Mouse (Mus musculus): Measurements from ENCODE around the gene Osbpl7.

Osbpl7 gene

DNA sequence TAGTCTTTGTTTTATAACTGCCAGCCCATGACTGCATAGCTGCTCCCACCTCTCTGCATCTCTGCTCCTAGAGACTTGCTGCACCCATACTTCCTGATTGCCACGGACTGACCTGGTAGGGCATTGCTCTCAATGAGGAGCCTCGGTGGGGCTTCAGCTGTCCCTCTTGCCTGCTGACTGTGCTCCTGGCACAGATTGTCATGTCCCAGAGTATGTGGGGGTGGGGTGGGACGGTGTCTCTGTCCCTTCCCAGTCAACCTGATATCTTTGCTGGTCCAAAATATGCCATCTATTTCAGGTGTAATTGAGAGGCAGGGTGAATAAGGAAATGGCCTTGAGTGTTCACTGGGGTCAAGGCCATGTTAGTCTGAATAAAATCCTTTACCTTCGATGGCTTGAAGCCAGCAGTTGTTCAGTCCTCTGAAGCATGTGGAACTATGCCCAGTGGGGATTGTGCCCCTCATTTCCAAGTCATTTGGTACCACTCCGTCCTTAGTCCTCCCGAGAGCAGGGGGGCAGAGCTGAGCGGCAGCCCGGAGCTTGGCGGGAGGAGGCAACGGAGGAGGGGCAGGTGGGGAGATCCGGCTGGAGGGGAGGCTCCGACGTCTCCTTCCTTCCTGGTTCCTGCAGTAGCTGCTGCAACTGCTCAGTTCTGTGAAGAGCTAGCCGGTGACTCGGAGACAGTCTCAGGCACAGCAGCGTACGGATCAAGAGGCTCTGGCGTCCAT lies at the start of gene Osbpl7:
Gene Osbpl7 (plus strand): TSS at position 413 of the 728 bp plus-strand sequence.
- DNase-seq (ENCODE audit: low read depth, low spot score) = peak; percentile 49

DNA sequence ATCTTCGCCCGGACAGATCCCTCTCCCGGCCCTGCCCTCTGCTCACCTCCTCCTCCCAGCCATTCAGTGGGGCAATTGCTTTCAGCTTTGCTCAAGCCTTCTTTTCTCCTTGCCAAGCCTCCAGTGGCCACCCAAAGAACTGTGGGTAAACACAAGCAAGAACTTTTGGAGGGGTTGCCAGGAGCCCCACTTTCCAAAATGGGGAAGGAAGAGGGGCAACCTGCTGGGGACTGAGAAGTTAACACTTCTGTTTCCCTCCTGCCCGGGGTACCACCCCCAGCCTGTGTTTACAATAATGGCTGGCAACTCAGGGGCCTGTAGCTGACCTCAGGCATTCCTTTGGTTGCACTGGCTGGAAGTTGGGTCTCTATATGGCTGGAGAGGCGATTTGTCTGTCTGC lies 47.3 kb upstream of the Osbpl7 start:
- no peak for DNase-seq (ENCODE audit: low read depth, low spot score)

DNA sequence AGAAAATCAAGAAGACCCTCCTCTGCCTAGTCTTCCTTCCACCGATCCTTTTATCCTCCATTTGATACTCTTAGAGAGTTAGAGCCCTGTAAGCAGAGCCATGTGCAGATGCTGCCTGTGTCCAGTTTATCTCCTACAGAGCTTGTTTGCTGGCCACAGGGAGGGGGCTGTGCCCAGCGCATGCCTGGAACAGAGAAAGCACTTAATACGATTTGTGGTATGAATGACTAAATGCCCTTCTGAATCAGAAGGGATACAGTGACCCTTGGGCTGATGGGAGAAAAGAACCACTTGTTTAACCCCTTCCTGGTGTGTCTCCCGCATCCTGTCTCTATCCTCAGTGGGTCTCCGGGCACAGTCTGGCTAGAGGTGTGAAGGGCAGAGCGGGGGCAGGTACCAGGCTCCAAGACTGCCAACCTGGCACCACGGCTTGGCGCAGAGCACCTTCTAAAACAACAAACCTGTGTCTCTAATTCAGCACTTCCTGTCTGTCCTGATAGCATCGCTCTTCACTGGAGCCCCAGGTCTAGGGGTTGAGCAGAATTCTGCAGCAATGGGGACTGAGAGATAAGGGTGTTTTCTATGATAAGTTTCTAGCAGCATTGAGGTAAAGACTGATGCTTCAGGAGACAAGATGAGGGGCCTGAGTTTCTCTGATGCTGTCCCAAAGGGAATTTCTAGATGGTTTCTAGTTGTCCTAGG lies 43.2 kb upstream of the Osbpl7 start:
- DNase-seq (ENCODE audit: low read depth, low spot score) = peak; percentile 78

DNA sequence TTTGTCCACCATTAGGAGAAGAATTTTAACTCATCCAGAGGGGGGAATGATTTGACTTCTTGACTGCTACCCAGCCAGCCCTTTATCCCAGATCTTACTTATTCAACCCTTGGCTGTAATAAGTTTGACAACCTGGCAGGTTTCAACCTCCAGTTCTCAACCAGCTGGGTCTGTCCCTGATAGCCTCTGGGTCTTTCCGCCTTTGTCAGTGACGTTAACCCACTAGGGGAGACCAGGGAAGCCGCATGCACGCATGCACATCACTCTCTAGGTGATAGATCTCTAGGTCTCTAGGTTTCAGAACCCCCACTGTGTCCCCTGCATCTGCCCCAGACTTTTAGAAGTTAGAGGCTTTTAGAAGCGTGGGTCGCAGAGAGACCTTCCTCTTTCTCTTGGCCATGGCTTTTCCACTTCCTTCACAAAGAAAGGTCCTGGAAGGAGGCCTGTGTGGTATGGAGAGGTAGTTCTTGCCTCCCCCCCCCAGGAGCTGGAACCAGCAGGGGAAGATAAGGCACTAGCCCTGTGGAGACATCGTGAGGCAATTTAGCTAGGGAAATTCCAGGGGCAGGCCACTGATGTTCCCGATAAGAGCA lies 41.1 kb upstream of the Osbpl7 start:
- DNase-seq (ENCODE audit: low read depth, low spot score) = no peak

DNA sequence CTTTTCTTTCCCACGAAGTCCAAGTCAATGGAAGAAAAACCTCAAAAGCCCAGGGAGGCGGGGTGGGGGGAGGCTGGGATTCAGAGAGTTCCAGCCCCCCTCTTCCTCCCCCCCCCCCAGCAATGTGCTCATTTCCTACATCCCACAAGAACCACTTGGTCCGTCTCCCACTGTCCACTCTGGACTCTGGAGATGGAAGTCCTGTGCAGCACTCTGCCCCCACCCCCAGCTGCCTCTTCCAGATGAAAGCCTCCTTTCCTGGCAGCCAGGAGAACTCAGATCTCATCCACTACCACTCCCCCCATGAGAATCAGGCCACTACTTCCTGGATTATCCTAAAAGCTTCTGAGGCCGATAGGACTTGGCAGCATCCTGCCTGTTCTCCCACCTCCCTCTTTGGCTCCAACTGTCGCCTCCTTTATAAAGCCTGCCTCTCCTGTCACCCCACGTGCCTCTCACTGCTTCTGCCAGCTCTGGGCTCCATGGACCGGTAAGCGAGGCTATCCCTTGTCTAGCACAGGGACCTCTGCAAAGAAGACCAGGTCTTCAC lies 37.2 kb upstream of the Osbpl7 start, which contains the start of gene Sp6:
Gene Sp6 (plus strand): TSS at position 274 of the 550 bp plus-strand sequence.
- DNase-seq (ENCODE audit: low read depth, low spot score) = no peak

DNA sequence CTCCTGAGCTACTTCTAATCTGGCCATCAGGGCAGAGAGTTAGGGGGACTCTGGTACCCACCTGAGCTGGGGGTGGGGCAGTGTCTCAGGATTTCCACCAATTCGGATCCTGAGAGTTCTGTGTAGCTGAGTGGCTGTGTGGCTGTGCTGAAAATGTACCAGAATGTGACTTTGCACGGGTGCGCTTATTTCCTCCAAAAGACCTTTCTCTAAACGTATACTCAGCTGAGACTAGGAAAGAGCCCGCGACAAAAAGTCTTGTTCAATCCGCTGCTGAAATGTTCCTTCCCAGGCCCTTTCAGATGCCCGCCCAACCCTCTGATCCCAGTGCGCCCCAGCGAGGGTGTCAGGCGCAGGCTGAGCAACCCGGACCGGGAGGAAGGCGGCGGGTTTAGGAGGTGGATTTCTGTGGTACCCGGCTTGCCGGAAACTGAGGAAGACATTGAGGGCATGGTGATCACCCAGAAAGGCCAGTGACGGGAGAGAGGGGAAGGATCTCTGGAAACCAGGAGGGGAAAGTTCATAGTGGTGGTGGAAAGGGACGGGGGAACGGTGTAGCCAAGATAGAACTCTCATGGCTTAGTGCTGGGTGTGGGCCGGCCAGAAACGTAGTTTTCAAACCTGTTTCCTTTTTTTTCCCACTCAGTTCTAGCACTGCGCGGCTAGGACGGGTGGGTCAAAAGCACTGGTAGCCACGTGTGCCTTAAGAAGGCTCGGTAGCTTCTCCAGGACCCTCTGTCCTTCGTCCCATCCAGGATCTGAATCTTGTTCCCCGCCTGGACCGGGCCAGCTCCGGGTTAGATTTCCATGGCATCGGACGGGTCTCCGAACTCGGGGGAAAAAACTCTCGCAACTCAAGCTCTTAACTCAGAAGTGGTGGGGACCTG lies 32.5 kb upstream of the Osbpl7 start:
- no peak for DNase-seq (ENCODE audit: low read depth, low spot score)

DNA sequence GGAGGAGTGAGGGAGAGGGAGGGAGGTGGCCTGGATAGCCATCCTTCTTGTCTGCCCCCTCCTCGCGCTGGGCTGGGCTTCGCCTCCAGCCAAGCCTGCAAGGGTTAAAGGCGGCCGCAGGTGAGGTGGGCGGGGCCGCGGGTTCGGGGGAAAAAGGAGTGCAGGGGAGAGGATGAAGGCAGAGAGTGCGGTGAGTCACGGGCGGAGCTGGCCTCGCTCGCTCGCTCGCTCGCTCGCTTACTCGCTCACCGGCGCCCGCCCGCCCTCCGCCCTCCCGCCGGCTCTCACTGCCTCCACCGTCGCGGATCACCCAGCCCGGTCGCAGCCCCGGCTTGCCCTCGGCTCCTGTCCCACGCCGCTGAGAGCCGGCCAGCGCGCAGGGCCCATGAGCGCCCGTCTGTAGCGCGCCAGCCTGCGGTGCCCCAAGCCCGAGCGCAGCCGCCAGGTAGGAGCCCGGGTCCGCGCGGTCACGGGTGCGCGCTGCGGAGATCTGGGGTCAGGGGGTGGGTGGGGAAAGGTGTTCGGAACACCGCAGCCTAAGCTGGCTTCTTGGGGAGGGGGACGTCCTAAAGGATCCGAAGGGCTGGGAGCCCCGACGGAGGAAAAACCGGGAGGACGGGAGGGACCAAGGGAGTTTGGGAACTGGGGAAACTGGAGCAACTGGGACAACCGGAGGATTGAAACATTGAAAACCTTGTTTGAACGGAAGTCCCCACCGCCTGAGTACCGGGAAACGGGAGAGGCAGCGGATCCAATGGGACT lies 31.7 kb upstream of the Osbpl7 start:
- DNase-seq (ENCODE audit: low read depth, low spot score) = no peak

DNA sequence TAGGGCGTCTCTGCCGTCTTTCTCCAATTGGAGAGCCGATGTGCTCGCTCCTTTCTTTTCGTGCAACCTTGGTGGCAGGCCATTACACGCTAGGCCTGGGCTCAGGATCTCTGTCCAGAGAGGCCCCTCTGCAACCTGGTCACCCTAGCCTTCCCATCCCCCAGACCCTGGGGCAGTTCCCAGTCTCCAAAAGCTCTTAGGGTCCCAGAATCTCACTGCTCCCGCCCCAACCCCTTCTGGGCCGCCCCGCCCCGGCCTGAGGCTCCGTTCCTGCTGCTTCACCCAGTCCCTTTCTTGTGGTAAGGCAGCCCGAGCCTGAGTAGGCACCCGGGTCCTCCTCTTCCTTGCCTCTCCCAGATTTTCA lies 31.1 kb upstream of the Osbpl7 start:
- no peak for DNase-seq (ENCODE audit: low read depth, low spot score)

DNA sequence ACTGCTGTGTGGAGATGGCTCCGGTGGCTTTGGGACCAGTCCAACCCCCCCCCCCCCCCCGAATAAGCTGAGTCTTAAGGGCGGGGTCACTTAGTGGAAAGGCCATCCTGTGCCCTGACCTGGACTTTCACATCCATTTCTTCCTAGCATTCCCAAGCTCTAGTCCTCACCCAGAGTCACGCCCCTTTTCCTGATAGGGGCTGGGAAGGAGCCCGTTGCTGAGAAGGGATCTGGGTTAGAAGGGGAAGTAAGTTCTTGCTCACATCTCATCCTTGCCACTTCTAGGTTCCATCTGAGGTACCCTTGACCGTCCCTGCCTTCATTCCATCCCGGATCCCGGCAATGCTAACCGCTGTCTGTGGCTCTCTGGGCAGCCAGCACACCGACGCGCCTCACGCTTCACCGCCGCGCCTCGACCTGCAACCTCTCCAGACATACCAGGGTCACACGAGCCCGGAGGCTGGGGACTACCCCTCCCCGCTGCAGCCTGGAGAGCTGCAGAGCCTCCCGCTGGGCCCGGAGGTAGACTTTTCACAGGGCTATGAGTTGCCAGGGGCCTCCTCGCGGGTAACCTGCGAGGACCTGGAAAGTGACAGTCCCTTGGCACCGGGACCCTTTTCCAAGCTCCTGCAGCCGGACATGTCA lies 29.2 kb upstream of the Osbpl7 start:
- DNase-seq (ENCODE audit: low read depth, low spot score) = no peak

DNA sequence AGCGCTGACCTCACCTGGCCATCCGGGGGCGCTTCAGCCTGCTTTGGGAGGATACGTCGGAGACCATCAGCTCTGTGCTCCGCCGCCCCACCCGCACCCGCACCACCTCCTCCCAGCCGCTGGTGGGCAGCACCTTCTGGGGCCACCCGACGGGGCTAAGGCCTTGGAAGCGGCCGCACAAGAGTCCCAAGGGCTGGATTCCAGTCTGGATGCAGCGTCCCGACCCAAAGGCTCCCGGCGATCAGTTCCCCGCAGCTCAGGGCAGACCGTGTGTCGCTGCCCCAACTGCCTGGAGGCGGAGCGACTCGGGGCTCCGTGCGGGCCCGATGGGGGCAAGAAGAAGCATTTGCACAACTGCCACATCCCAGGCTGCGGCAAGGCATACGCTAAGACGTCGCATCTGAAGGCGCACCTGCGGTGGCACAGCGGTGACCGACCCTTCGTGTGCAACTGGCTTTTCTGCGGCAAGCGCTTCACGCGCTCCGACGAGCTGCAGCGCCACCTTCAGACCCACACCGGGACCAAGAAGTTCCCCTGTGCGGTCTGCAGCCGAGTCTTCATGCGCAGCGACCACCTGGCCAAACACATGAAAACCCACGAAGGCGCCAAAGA lies 28.4 kb upstream of the Osbpl7 start:
- no peak for DNase-seq (ENCODE audit: low read depth, low spot score)

DNA sequence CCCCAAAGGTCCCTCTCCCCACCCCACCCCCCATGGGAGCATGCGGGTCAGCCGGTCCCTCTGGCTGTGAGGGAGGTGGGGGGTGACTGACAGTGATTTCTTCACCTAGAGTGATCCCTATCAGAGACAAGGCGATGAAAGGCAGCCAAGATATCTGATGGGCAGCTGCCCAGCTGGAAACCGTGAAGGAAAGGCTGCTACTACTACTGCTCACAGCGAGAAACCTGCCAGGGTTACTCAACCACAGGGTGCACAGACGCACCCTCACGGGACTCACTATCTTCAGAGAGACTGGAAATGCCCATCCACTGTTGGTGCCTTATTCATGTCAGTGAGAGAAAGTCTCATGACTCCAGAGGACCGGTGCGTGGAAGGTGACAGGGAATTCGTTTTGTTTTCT lies 25.5 kb upstream of the Osbpl7 start:
- peak; percentile 64 for DNase-seq (ENCODE audit: low read depth, low spot score)

DNA sequence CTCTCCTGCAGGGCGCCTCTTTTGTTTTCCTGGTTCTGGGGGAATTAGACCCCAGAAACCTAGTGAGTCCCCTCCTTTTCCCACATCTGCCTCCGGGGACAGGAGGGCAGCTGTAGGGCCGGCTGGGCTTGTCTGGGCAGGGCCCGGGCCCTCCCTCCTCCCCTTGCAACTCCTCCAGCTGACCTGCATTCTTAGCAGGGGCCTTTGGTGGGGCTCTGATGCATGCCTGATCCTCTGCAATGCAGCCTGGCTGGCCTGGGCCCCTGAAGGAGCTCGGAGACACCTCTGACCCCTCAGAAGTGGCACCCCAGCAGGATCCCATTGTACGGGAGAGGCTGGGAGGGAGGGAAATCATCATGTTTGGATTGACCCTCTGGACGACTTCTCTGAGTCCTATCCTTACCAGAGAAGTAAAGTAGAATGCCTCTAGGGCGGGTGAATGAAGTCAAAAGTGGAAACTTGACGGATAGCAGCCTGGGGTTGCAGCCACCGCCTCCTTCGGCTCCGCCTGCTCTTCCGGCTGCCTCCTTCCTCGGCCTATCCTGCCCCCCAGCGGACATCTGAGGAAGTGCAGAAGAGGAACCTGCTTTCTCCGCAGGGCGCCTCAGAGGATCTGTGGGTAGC lies 24.6 kb upstream of the Osbpl7 start:
- DNase-seq (ENCODE audit: low read depth, low spot score) = peak; percentile 92

DNA sequence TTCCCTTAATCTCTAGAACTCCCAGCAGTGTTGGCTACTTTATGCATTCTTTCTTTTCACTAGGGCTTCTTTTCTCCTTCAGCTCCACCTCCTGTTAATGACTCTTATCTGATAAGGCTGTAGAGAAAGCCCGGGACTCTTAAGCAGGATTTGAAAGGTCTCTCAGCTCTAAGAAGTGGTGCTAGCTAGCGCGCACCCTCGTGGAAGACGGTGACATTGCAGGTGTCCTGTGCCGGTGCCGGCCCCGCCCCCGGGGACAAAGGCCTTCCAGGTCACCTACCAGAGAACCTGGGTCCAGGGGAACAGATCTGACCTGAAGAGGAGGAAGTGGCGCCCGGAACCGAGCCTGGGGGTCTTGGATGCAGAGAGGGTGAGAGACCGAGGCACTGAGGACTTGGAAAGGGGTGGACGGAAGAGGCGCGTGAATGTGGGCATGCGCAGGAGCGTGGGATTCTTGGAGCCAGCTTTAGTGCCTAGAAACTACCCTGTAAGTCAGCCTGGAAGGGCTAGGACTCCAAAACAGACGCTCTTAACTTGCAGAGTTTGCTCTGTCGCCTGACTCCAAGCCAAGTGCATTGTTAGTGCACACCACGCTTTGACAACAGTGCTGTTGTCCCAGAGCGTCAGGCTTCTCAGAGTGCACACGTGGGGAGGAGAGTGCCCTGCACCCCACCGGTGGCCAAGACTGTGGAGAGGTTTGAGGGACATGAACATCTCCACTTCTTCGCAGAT lies 20.6 kb upstream of the Osbpl7 start, which contains the start of gene Scrn2:
Gene Scrn2 (plus strand): TSS at position 253 of the 732 bp plus-strand sequence.
- peak; percentile 89 for DNase-seq (ENCODE audit: low read depth, low spot score)

DNA sequence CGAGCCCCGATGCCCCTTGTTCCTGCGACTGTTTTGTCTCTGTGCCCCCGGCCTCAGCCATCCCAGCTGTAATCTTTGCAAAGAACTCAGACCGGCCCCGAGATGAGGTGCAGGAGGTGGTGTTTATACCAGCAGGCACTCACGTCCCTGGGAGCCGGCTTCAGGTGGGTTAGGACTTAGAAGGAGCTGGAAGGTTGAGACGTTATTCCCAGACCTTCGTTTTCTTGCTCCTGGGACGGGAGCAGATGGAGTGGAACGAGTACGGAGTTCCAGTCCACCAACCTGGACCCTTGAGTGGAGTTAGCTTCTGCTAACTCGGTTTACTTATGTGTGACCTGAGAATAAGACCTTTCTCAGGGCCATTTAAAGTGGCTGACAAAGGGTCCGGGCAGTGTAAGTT lies 20.0 kb upstream of the Osbpl7 start:
- no peak for DNase-seq (ENCODE audit: low read depth, low spot score)

DNA sequence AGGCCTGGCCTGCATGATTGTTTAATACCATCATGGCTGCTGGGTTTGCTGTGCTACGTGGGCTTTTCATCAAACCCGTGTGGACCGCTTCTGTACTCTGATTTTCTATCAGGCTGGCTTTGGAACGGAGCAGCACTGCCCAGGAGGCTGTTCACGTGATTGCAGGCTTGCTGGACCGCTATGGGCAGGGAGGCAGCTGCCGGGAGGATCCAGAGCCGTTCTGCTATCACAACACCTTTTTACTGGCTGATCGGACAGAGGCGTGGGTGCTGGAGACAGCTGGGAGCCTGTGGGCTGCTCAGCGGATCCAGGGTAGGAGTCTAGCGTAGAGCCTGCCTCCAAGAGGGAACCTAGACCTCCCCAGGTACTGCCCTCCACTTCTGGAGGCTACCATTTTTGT lies 18.5 kb upstream of the Osbpl7 start:
- no peak for DNase-seq (ENCODE audit: low read depth, low spot score)

DNA sequence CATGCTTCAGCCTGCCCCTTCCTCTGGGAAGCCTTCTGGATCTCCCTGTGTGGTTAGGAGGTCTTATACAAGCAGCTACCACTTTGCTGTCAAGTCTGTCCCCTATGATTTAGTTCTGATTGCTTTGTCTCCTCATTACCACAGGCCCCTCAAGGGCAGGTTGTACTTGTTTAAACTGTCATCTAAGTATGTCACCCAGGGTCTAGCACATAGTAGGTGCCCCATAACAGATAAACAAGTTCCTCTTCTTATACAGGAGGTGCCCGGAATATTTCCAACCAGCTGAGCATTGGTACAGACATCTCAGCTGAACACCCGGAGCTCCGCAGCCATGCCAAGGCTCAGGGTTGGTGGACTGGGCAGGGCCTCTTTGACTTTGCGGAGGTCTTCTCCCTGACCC lies 17.9 kb upstream of the Osbpl7 start:
- DNase-seq (ENCODE audit: low read depth, low spot score) = no peak

DNA sequence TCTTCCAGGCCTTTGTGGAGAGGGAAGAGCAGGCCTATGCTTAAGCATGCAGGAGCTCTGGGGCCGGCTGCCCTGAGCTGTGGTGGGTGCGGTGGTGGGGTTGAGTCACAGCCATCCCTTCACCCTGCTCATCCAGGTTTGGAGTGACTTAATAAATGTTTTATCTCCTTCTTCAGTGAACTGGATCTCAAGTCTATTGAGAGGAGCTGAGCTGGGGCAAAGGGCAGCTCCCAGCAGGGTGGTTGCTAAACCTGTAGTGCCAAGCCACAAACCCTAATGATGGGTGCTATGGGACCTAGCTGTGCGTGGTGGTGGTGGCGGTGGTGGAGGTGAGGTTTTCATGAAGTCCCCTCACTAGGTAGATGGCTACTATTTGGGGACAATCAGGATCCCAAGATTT lies 16.6 kb upstream of the Osbpl7 start:
- DNase-seq (ENCODE audit: low read depth, low spot score) = no peak

DNA sequence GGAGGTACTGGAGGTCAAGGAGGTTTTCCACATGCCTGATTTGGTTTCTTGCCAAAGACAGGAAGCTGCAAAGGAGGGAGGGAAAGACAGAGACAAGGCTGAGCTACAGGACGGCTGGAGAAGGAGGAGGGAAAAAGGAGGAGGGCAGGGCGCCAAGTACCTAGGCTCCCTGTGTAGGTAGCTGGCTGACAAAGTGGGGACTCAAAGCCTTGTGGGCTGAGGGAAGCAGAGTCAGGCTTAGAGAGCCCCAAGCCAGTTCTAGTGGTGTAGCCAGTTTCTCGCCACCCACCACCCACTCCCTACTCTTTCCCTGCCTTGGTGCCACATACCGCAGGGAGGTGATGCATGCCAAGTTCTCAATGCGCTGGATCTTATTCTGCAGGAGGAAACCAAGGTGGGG lies 14.3 kb upstream of the Osbpl7 start:
- DNase-seq (ENCODE audit: low read depth, low spot score) = no peak

DNA sequence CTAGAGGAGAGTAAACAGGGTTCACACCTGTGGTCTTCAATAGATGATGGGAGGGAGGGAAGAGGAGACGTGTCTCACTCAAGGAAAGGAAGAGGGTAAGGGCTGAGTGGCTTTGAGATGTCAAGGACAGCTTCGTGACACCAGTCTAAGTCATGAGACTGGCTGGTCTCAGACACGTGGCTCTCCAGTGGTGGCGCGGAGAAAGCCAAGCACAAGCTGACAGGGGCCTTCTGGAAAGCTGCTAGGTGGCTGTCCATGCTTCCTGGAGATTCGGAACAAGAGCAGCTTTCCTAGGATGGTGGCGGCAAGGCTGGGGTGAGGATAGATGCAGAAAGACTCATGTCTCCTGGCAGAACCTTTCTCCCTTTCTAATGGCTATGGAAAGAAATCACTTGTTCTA lies 11.5 kb upstream of the Osbpl7 start:
- DNase-seq (ENCODE audit: low read depth, low spot score) = no peak

Measured in 3T3-L1 (cell line).